Mouse (Mus musculus): ENCODE data around the gene Abtb1. TPM values are rescaled to one million over a fixed set of nuclear protein-coding genes. Genes with fewer than 3 reads are reported as not detected.

Gene Abtb1
- polyA plus RNA-seq, 3 experiments from 2014 or later, result 39.2 to 72.4 (median 62.7) TPM

GRCm38 (mm10) chr6:88854509-88854908, 12.7 kb upstream of the Abtb1 start:
- no peak for ATAC-seq

- no peak for ATAC-seq
Observed at GRCm38 (mm10) chr6:88850034-88850433, 8.2 kb upstream of the Abtb1 start.

GRCm38 (mm10) chr6:88849270-88849669, 7.5 kb upstream of the Abtb1 start:
- no peak for ATAC-seq

GRCm38 (mm10) chr6:88847571-88847970, 5.8 kb upstream of the Abtb1 start:
- no peak for ATAC-seq

GRCm38 (mm10) chr6:88844901-88845565, 3.2 kb upstream of the Abtb1 start:
- no peak for ATAC-seq

DNA sequence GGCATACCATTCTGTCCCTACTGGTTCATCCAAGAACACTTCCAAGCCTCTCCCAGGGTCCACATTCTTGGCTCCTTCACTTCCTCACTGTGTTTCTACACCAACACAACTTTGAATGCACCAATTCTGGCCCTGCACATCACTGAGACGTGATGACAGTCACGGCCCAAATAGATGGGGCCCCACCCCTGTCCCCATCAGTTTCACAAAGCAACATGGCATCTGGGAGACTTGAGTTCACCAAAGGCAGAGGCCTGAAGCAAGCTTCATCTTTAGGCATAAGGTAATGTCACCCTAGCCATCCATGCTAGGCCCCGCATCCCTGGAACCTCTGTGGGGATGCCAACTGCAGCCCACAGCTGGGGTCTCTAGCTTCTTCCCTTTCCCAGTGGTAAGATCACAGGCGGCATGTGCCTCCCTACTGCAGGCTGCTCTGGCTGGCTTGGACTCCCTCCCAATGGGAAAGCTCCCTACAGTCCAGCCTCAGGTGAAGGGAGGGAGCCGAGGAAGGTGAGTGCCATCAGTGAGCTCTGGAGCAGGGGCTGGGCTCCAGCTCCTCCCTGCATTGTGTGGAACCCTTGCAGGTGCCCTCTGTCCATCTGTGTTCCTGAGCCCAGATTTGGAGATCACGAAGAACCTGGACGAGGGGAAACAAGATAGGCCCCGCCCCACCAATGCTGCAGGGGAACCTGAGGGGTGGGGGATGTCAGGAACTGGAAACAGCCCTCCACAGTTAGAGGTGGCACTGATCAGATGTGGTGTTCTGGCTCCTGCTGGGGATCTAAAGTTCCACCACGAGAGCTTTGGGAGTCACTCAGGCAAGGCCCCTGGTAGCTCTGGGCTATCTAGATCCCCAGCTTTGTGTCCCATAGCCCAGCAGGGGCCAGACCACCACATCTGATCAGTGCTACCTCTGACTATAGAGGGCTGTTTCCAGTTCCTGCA, 2.3 kb upstream of the Abtb1 start:
- no peak for ATAC-seq

DNA sequence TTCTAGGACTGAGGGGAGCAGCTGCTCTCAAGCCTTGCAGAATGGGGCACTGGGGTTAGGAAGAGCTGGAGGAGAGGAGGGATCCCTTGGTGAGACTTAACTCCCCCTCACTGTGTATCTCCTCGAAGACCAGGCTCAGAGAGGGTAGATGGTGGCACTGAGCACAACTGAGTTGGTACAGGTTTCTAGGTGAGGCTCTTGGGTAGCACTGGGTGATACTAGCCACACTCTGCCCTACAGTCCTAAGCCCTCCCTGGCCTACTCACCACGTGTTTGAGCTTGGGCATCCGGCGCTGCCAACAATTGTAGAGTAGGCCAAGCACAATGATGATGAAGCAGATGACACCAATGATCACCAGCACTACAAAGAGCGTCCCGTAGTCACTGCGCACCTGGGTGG, 1.5 kb upstream of the Abtb1 start:
- no peak for ATAC-seq

DNA sequence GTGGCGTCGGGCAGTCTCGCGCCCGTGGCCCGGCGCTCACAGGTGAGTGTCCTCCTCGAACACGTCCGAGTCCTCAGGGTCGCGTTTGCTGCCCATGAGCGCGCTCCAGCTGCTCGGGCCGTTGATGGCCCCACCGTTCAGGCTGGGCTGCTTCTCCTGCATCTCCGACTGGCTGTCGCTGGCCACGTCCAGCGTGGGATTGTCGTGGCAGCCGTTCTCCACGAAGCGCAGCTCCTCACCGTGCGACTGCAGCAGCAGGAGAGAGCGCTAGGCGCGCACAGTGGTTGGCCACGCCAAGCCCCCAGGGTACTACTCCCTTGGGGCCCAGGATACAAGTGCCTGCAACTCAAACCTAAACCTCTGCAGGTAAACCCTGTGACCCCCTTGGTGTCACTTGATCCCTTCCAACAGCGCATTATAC, 957 bp upstream of the Abtb1 start:
- no peak for ATAC-seq

DNA sequence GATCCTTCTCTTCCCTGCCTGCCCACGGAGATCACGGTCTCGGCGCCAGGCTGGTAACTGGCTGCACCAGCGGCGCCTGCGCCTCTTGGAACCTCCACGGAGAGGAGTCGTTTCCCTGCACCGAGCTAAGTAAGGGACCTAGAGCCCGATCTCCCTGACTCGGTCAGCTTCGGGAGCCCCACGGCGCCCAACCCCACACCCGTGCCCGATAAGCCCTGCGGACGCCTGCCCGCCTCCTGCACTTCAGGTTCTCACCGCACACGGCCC, 337 bp downstream of the Abtb1 start:
- ATAC-seq, result no peak

GRCm38 (mm10) chr6:88840791-88841513, 832 bp downstream of the Abtb1 start:
- ATAC-seq, result no peak

- no peak for ATAC-seq
Observed at GRCm38 (mm10) chr6:88840211-88840610, 1.6 kb downstream of the Abtb1 start.

DNA sequence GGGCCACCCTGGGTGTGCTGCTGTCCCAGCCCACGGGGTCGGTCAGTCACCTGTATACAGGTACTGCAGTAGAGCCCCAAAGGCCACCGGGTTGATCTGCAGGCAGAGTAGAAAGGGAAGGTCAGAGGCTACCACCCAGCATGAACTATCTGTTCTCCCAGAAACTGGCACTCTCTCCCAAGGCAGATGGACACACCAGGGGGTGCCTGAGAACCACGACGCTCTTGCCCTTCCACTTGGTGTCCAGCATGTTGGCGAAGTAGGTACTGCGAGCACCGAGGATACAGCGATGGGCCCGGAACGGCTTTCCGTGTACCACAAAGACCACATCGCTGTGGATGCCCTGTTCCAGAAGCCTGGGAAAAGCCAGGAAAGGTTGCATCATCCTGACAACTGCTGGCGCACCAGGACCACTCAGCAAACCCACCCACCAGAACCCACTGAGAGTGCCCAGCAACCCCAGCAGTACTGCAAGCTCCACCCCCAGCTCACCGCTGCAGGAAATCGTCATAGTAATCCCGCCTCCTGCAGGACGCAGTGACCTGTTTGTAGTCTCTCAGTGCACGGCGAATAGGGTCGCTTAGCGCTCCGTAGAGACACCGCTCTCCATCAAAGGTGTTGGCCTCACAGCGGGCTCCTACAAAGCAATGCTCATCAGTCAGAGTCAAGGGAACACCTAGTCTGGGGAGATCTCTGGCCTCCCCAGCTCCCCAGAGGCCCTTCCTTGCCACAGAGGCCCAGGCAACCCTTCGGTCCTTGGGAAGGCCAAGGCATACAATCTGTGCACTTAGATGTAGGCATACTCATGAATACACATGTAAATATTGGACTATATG, 2.4 kb downstream of the Abtb1 start:
- ATAC-seq, result no peak

DNA sequence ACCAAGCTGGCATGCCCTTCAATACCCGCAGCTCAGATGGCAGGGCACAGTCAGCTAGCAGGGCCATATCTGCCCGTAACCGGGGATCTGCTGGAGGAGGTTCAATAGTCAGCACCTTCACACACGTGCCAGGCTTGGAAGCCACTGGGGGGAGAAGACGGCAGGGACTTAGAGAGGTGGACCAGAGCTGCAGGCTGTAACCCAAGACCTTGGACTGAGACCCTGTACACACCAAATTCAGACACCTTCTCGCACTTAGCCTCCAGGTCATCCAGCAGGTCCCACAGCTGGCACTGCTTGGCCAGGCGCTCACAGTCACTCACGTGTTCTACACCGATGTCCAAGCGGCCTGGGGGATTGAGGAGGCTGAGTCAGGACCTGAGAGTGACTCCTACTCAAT, 3.2 kb downstream of the Abtb1 start:
- ATAC-seq, result no peak

GRCm38 (mm10) chr6:88837999-88838398, 3.8 kb downstream of the Abtb1 start:
- no peak for ATAC-seq

- ATAC-seq, result no peak
Observed at GRCm38 (mm10) chr6:88836178-88836819, 5.5 kb downstream of the Abtb1 start.

- no peak for ATAC-seq
Observed at GRCm38 (mm10) chr6:88835047-88835446, 6.7 kb downstream of the Abtb1 start.

- no peak for ATAC-seq
Observed at GRCm38 (mm10) chr6:88833340-88834140, 8.2 kb downstream of the Abtb1 start.

DNA sequence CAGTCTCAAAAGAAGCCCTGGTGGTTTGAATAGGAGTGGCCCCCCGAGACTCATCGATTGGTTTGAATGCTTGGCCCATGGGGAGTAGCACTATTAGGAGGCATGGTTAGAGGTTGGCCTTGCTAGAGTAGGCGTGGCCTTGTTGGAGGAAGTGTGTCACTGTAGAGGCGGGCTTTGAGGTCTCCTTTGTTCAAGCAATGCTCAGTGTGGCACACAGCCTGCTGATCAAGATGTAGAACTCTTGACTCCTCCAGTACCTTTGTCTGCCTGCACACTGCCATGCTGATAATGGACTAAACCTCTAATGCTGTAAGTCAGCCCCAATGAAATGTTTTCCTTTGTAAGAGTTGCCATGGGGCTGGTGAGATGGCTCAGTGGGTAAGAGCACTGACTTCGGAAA, 9.1 kb downstream of the Abtb1 start:
- ATAC-seq, result no peak

DNA sequence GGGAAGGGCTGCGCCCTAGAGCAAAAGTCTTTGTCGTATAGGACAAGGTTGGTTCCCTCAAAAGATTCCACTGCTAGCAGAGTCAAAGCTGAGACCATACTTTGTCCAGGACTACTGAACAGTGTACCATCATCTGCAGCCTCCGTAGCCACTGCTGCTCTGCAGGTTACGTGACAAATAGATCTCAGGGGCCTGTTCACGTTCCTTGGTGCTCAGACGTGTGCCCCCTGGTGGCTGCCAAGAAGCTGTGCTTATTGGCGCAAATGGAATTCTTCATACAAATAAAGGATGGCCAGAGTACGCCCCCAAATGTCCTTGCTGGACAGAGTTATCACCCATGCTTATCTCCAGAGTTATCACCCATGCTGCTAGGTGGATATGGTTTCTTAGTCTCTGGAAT, 10.3 kb downstream of the Abtb1 start:
- ATAC-seq, result peak; percentile 63

- ATAC-seq, result no peak
Observed at GRCm38 (mm10) chr6:88830112-88830702, 11.6 kb downstream of the Abtb1 start.

DNA sequence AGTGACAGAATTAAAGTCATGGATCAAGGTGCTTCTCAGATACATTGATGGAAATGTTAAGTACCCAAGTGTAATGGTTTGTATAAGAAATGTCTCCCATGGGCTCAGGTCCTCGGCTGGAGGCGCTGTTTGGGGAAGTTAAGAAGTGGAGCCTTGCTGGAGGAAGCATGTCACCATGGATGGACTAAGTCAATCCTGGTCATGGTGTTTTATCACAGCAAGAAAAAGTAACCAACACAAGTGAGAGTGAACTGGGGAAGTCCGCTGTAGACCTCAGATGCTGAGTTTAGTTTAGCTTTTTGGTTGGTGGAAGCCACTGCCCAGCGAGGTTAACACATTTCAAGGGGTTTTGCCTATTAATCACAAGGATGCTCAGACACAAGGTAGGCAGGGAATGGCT, 12.2 kb downstream of the Abtb1 start:
- no peak for ATAC-seq
